Mouse (Mus musculus) ovary, adult 18-20 months (tissue): ENCODE measurements at regions not wholly inside any gene's neighbourhood (a gene's known extent, or its start where the extent isn't known, plus 50 kb on each side); places are given as distances from the start of the nearest gene placed in this dataset.

Source experiments
- DNase-seq: peaks from one replicate; pipeline ENCODE4 v3.0.0; 2022; ENCODE audit warnings: low spot score, mixed read lengths

DNA sequence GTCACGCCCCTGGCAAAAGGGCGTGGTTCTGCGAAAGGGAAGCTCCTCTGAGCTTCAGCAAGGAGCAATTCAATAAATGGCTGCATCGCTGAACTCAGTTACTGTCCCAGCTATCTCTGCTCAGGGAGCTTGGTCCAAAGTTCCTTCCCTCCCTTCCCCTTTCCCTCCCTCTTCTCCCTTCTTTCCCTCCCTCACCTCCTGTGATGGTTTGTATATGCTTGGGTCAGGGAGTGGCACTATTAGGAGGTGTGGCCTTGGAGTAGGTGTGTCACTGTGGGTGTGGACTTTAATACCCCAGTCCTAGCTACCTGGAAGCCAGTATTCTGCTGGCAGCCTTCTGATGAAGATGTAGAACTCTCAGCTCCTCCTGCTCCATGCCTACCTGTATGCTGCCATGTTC, 120.5 kb downstream of the Erv3 start:
- no peak for DNase-seq

DNA sequence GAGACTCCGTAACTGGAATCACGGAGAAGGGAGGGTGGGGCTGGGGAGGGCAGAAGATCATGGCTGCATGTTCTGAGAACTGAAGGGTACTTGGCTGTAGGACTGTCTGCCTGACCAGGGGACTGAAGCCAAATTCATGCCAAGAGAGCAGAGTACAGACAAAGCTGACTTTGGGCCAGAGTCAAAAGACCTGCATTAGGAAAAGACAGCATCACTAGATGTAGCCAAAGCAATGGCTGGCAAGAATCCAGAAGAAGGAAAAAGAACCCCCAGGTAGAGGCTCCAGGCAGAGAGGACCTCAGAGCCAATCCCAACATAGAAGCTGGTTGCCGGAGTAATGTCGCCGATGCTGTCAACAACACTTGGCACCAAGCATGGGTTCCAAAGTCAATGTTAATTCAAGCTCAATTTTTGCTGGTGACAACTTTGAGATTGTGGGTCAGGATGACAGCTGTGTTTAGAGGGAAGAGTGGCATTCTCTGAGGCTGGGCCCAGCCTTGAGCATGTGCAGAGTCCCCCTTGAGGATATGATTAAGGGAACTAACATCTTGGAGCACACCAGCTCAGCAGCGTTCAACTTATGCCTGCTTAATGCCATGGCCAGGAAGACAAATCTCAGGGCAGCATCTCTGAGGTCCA, 124.7 kb downstream of the Erv3 start:
- no peak for DNase-seq

DNA sequence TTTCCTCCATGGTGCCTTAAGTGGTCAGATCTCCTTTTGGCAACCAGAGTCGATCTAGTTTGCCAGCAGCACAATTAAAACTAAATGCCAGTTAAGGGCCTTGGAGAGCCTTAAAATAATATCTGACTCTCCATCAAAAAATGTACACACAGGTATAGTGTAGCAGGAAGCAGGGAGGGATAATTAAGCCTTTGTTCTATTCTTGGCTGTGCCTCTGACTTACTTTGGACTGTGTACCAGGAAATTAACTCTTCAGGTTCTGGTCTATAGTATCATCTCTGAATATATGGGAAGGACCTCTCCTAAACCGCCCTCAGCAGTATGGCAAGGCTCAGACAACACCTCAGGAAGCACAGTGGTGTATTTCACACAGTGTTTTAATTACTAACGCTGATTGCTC, 133.0 kb downstream of the Erv3 start:
- no peak for DNase-seq

DNA sequence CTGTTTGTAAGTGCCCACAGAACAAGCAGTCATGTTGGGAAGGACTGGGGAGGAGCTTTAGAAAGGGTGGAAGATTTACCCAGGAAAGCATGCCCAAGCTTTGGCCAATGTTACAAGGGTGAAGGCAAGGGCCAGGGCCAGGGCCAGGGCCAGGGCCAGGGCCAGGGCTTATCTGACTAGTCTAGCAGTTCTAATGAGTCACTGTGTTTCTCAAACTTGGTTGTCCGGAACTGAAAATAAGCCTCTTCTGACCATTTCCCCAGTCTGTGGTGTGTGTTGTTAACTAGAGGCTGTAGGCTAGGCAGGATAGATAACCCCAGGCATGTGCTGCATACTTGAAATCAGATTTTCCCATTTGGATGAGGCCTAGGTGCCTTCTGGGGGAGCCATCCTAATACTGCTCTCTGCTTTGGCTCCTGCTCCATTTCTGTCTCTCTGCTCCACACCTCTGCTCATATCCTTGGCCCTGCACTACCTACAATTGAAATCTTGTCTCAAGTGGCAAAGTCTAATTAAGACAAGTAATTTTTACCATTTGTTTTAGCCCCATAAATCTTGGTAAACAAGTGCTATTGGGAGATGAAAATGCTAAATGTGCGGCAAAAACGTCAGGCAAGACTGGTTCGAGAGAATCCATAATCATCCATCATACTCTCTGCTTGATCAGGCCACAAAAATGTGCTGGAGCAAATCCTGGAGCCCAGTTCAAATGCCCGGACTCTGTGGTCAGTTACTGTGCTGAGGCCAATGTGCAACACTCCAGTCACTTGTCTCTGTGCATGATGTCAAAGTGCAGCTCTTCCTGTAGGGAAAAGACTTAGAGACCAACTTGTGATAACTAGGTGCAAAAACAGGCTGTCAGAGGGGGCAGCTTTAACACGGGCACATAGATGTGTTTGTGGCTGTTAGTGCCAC, 137.7 kb downstream of the Erv3 start:
- no peak for DNase-seq

DNA sequence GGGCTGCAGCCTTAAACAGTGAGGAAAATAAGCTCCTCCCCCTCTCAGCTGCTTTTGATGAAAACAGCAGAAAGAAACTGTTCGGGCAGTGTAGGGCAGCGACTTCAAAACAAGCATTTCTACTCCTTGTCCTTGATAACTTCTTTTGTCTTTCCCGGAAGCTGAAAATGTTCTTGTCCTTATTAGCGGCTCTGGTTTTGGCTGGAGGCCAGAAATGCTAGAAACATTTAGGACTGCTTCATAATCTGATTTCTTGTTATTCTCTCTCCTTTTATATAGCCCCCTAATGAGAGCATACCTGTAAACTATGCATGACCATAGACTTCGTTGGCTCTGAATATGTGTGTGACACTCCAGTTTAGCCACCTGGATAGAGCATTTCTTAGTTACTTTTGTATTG, 142.0 kb downstream of the Erv3 start:
- DNase-seq, result no peak

DNA sequence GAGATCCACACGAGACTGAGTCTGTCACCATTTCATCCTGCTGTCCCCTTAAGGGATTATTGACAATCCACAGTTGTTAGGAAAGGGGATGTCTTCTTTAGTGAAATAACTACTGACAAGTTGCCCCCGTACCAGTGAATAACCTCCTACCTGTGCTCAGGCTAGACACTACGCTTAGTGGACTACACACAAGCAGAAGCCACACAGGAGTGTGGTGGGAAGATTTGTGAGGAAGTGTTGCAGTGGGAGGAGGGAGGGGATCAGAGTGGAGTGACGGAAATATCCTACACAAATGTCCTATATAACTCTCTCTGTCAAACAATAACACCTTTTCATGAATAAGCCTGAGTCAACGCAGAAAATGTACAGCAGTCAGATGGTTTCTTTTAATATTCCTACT, 142.7 kb downstream of the Erv3 start:
- no peak for DNase-seq

DNA sequence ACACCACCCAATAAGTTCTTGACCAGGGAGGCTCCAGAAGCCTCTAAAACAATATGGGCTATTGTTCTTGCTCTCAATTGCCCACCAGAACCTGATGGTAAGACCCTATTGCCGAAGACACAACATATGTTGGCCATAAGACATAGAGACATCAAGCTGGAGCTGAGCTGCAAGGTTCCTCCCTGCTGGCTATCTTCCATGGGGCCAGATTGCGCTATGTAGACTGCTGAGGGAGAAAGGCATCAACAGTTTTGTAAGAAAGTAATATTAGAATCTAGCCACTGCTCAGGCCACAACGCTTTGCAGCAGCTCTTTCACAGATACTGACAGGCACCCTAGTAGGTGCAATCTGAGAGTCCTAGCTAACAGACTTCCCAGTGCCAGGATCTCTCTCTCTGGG, 144.2 kb downstream of the Erv3 start:
- DNase-seq, result no peak

DNA sequence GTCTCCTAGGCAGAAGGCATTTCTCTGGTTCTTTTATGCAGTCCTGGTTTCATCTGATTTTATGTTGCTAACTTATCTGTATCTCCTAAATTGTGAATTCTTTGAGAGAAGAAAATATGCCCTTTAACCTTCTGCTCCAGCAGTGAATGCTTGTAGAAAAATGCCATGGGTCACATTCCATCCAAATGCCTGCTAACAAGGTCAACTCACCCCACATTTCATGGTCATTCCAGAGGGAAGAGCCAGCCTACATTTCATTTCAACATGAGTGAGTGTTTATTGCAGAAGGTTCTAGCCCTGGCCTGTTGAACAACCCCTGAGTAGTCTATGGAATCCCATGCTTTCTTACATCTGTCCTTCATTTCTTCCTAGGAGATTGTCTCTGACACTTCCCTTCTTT, 147.7 kb downstream of the Erv3 start:
- no peak for DNase-seq

DNA sequence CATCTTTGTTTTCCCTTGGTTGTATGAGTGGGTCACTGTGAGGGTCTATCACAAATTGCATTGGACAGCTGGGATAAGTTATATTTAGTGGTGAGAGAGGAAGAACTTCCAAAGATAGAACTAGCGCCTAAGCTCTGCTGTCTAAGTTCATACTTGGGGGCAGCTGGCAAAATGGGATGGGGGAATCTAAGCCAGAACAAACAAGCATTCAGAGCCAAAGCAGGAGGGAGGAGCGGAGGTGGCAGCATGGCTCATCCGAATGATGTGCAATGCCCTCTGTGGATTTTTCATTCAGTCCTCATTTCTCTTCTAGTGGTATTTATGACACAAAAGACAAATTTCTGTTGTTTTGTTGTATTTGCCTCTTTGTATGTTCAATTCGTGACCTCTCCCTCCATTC, 144.5 kb upstream of the Adra1d start:
- DNase-seq, result no peak

DNA sequence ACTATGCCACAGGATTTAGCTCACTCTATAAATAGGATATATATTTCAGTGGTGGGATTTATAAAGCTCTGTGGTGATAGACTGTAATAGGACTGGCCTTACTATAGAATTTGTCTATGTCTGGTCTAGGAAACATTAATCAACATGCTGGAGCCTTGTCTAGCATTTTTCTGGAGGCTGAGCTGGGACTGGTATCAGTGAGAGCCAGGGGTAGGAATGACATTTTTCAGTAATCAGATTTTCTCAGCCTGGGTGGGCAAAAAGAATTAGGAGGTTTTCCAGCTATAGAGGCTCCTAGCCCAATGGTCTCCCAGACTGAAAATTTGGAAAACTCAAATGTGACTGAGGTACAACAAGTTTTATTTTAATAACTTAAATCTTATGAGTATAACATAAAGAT, 142.3 kb upstream of the Adra1d start:
- DNase-seq, result no peak

DNA sequence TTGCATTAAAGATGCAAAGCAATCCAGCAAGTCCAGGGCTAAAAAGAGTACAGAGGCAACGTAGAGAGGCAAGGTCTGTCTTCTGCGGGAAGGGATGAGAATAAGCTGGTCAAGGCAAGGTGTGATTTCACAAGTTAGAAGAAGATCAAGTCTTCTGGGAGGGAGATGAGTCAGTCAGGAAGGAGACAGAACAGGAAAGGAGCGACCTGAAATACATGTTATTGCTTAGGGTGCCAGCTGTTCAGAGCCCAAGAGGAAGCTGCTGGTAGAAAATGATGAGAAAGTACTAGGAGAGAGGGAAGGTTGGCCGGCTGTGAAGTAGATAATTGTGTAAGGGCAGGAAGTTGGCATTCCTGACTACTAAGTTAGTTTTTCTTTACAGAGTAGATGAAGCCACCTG, 140.1 kb upstream of the Adra1d start:
- DNase-seq, result no peak

DNA sequence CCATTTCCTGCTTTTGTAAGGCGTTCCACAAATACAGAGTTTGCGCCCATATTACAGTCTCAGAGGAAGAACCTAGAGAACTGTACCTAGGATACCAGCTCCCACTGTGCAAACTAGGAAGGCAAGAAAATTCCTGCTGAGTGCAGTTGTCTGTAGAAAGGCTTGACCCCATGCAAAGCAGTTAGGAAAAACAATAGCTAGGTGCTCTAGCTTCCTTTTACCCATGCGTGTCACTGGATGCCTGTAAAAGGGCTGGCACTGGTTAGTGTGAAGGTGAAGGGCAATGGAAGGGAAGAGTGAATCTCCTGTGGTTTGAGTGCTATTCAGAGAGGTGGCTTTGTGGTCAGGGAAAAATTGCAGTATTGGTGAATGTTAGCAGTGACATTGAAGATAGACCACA, 137.7 kb upstream of the Adra1d start:
- no peak for DNase-seq

DNA sequence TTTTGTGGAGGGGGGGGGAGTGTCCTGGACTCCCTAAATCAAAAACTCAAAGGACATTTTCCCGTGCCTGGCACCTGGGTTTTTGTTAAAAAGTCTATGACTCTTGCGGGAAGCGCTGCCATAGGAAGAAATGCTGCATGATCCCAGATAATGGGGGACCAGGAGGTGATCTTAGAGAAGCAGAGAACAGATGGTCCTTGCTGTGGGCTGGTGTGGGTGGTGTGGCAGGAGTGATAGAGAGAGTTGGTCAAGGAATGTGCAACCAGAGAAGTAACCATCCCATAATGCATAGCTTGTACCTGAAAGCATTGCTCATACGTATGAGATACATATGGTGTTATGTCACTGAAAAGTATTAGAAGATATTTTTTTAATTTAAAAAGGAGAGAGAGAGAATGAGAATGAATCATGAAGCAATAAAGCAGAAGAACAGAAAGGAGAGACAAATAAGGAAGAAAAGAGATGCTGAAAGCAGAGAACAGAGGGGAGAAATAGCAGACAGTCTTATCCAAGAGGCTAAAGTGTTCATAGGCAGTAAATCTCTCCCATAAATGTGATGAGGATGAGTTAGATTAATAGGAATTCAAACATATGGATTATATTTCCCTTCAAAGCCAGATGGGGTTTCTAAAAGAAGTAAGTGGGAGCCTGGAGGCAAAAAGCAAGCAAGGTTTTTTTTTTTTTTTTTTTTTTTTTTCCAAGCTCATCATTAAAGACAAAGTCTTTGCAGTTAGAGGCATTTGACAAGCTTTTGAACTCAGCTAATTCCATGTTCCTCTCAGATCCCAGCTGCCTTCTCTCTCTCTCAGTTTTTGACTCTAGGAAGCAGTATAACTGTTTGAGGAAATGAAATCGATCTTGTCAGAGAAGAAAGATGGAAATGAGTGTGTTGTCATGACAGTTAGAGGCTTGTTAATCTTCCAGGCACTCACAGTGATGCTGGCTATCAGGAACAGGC, 136.2 kb upstream of the Adra1d start:
- no peak for DNase-seq

DNA sequence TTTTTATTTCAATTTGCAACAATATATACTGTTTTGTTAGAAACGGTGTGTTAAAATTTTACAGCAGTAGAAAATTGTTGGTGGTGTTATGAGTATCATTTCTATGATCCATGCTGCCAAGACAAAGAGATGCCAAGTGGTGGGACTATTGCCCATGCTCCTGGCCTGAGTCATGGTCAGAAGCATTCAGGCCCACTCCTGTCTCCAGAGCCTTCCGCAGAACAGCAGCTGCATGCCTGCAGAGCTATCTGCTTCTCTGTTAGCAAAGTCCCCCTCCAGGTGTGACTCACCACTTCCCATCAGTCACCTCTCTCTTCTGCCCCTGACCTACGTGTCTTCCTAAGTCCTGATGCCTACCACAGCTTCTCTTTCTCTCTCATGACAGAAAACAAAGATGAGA, 134.2 kb upstream of the Adra1d start:
- DNase-seq, result no peak

DNA sequence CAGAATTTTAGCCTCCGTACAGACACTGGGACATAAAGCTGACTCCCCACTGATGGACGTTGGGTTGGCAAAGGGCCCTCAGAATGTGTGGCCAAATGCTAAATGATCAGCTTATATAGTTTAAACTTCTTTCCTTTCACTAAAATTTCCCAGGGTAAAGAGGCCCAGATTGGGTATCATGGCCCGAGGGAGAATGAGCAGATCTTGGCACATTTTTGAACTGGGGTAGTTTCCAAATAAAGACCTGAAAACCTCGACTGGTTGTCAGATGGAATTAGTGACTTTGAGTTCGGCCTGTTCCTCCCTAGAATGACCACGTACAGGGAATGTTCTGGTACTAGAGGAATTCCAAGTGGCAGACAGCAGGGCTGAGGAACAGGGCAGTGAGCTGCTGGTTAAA, 127.9 kb upstream of the Adra1d start:
- no peak for DNase-seq

DNA sequence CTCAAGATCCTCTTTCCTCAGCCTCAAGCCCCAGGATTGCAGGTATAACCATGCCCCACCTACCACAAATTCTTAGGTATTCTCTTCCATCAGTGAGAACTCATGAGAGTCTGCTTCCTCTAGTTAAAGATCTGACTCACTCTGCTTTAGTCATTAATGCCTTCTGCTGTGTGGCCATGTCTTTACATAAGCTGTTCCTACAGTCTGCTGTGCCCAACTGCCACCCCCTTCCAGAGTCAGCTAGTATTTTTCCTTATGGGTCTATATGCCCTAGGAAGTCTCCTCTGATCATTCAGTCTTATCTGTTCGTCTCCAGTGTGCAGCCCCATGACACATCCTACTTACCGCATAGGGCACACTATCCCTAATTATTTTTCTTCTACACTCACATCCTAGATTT, 126.2 kb upstream of the Adra1d start:
- no peak for DNase-seq

DNA sequence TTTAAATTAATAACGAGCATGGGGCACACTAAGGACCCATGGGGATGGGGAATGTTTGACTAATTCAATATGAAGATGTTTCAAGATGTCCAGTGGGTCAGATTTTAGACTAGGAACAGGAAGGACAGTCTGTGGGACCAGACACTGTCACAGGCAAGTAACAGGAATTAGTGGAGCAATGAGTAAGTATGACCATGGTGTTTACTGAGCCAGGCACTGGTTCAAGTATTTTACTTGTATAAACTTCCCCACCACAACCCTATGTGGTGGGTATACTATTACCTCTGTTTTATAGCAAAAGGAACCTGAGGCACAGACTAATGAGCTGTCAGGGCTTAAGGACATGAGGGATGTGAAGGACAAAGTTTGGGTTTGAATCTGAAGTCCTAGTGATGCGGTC, 125.4 kb upstream of the Adra1d start:
- no peak for DNase-seq

DNA sequence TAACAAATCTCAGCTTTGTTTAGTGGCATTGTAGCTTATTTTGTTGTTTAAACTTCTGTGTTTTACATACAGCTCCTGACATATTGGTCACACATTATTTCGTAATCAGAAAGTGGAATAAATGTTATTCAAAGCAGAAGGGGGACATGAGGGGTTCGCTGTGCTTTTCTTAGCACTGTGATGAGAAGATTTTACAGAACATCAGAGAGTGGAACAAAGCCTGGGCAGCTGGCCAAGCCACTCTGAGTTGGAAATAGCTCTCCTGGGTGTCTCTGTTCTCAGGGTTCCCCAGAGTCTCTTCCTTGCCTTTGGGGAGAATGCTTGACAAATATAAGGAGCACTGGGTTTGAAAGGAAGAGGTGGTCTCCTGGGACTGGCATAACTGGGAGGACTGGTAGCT, 124.7 kb upstream of the Adra1d start:
- no peak for DNase-seq

DNA sequence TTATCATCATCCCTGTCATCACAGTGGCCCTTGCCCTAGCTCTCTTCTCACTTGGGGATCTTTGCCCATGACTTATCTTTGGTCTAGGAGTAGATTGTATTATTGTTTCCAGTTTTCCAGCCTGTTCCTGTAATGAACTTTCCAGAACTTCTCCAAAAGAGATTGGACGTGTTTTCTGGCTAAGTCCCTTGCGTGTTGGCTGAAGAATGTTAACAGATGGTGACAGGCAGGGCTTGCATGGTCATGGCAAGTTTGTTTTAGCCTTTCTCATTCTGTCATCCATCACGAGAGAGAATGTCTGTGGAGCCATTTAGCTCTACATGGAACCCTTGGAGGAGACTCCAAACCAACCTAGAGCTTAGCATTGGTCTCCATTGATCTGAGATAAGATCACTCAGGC, 123.2 kb upstream of the Adra1d start:
- no peak for DNase-seq

DNA sequence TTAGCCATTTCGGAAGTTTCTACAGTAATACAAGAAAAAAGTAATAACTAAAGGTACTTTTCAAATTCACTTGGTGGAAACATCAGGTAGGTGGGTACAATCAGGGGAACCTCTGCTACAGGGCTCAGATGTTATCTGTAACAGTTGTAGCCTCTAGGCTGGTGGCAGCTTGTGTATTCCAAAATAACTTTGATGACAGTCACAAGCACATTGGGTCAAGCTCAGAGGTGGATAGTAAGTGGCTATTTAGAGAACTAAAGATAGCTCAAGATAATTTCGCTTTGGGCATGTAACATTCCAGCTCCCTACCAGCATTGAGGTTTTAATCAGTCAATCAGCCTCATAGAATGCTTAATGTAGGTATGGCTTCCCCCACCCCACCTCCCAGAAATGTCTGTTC, 121.7 kb upstream of the Adra1d start:
- DNase-seq, result no peak

DNA sequence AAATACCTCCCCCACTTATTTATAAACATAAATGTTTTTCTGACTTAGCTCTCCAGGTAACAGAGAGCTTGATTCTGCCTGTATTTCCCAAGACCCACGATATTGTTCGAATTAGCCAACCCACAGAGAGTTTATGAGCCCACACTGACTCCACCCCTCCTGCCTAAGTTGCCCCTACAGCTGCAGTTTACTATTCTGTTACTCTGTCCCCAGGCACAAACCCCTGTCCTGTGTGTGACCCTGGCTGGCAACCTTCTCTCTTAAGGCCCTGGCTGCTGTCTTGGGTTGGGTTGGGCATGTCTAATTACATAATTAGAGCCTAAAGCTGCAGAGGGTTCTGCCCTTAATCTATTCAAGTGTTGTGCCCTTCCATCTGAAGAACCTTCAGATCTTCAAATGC, 116.4 kb upstream of the Adra1d start:
- DNase-seq, result no peak

DNA sequence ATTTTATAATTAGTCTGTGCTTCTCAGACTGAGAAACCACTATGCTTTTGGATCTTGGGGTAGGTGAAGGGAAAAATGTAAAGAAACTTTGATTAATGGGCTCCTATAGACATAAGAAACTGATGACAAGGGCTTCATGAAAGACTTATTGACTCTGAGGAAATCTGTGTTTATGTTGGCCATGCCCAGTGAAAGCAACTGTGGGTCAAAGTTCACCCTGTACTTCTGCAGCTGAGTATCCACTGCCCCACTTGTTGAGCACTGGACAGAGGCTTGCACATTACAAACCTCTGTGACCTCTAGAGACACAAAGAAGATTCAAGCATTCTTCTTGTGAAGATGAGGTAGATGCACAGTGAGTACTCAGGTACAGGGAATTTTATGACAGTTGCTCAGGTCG, 114.7 kb upstream of the Adra1d start:
- DNase-seq, result no peak

DNA sequence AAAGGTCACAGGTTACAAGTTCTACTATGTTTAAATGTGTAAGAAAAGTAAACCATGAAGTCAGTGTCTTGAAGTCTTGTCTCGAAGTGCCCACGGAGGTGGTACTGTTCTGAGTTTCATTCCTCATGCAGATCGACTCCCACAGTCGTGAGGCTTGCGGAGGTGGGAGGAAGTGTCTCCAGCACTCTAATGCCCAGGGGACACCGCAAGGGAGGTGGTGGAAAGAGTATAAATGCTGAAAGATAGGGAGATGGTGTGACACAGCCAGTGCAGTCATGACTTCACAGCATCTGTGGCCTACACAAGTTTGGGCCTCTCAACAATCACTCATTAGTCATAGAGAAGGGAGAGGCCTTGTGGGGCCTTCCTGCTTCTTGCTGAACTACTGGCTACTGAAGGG, 112.8 kb upstream of the Adra1d start:
- DNase-seq, result no peak
